Mouse (Mus musculus): ENCODE data around the gene Noxa1.

The Noxa1 gene

GRCm38 (mm10) chr2:25040089-25040488 is 54.9 kb downstream of the Noxa1 start:
- no peak for DNase-seq (ENCODE audit: low read depth, low spot score)
